Mouse (Mus musculus) cerebellum, adult 2 months (tissue): ENCODE measurements around the gene Iars2.

Experiments used
- CTCF ChIP-seq: fragments of 200-500 bp; IDR thresholded peaks from 2 replicates; pipeline ENCODE4 v1.5.1; 2011; ENCODE audit warnings: low read depth, mild to moderate bottlenecking, control low read depth, low read length, moderate library complexity, borderline replicate concordance; ENCODE audit not compliant: insufficient read depth
- POLR2A ChIP-seq: fragments of 200-500 bp; IDR thresholded peaks from 2 replicates; pipeline ENCODE4 v1.6.1; 2011; ENCODE audit warnings: low read length, control low read depth, borderline replicate concordance; ENCODE audit not compliant: insufficient read depth

- TF ChIP-seq CTCF (no peak), POLR2A (no peak)
Observed at GRCm38 (mm10) chr1:185369979-185370378, 40.8 kb upstream of the Iars2 start.
